Mouse (Mus musculus) liver, embryonic 13.5 days (tissue): ENCODE data around the gene Bfar. TPM values are rescaled to one million over a fixed set of nuclear protein-coding genes. Genes with fewer than 3 reads are reported as not detected.
"Not testable (repeated sequence)": the region's sequence is repeated elsewhere in the genome, so short reads cannot be mapped to it uniquely, and the experiment has no call there.

Experiments used
- ATAC-seq: fragments of 200-750 bp; cut with Nextera tagmentation; 2 replicates; pipeline ENCODE4 v1.8.0; 2017; ENCODE audit warnings: low read depth, mild to moderate bottlenecking, moderate number of reproducible peaks, moderate library complexity
- DNase-seq: peaks from one replicate; pipeline ENCODE4 v3.0.0; 2022
- H3K27ac ChIP-seq: fragments of 300-500 bp; sonication (generic); 2 replicates; pipeline ENCODE4 v1.5.1; 2015; ENCODE audit warnings: moderate library complexity, mild to moderate bottlenecking, inconsistent platforms
- H3K27me3 ChIP-seq: fragments of 300-500 bp; sonication (generic); 2 replicates; pipeline ENCODE4 v1.6.1; 2015; ENCODE audit warnings: mild to moderate bottlenecking, inconsistent platforms
- H3K36me3 ChIP-seq: fragments of 300-500 bp; sonication (generic); 2 replicates; pipeline ENCODE4 v1.6.1; 2015; ENCODE audit warnings: mild to moderate bottlenecking, inconsistent platforms
- H3K4me1 ChIP-seq: fragments of 300-500 bp; sonication (generic); replicated peaks from 2 replicates; pipeline ENCODE4 v1.6.1; 2015; ENCODE audit warnings: inconsistent platforms
- H3K4me2 ChIP-seq: fragments of 300-500 bp; sonication (generic); 2 replicates; pipeline ENCODE4 v1.6.1; 2015; ENCODE audit warnings: inconsistent platforms, mild to moderate bottlenecking, moderate library complexity
- H3K4me3 ChIP-seq: fragments of 300-500 bp; sonication (generic); replicated peaks from 2 replicates; pipeline ENCODE4 v1.5.1; 2015; ENCODE audit warnings: mild to moderate bottlenecking, inconsistent platforms
- H3K9ac ChIP-seq: fragments of 300-500 bp; sonication (generic); 2 replicates; pipeline ENCODE4 v1.6.1; 2015; ENCODE audit warnings: mild to moderate bottlenecking, inconsistent platforms
- H3K9me3 ChIP-seq: fragments of 300-500 bp; sonication (generic); replicated peaks from 2 replicates; pipeline ENCODE4 v1.6.1; 2016; ENCODE audit warnings: inconsistent platforms
- WGBS: fragments of 180-500 bp; shearing (Covaris S2); methylation state at CpG from one replicate; pipeline ENCODE4 v1.1.7; 2015; ENCODE audit not compliant: insufficient replicate concordance; 5-methylcytosine and 5-hydroxymethylcytosine counted together
- polyA plus RNA-seq: library from polyadenylated mRNA; unstranded; fragments of >200 nt; fragmentation: Nextera tagmentation; extraction: Ambion mirVana; gene quantifications from 2 replicates; pipeline ENCODE4 v1.2.1, GENCODE M21; 2015

The Bfar gene
- polyA plus RNA-seq, 1 experiment from 2014 or later: 14.1 TPM

DNA sequence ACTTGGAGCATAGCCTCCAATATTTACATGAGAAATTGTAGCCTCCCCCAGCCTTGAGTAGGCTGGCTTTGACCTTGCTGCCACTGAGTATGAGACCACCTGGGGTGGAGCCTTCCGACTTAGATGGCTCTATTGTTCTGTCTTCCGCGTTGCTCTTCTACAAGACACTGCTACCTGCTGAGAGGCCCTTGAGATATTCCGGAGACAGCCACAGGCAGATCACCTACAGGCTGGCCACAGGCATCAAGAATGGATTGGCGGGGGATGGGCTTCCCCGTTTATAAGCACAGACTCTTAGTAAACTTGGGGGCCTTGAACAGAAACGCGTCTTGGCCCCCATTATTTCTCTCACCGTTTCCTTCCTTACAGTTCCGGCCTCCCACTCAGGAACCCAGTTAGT is 77.2 kb downstream of the Bfar start:
- not testable (repeated sequence) for H3K36me3 ChIP-seq, ATAC-seq, H3K27me3 ChIP-seq, H3K9ac ChIP-seq, H3K4me1 ChIP-seq, H3K9me3 ChIP-seq, H3K27ac ChIP-seq, H3K4me3 ChIP-seq, H3K4me2 ChIP-seq, DNase-seq
- 34% methylated on average over 10 of the region's 10 CpGs for WGBS

- no peaks in the 10 kb centered on the region for H3K36me3 ChIP-seq
- ATAC-seq (no peak), DNase-seq (no peak)
- no peak overlapping the region for H3K9ac ChIP-seq
- peaks cover 4% of the 10 kb centered on the region; the same call in 1 of the 2 replicates for H3K27me3 ChIP-seq
- no peak overlapping the region for H3K27ac ChIP-seq
- no peak overlapping the region for H3K4me3 ChIP-seq
- no peaks in the 10 kb centered on the region for H3K9me3 ChIP-seq
- no peak overlapping the region for H3K4me2 ChIP-seq
- H3K4me1 ChIP-seq: no peaks in the 10 kb centered on the region; the same call in 1 of the 2 replicates
- WGBS: 50% methylated on average over 5 of the region's 5 CpGs
These were observed 77.6 kb downstream of the Bfar start for GRCm38 (mm10) chr16:13749306-13749705.

DNA sequence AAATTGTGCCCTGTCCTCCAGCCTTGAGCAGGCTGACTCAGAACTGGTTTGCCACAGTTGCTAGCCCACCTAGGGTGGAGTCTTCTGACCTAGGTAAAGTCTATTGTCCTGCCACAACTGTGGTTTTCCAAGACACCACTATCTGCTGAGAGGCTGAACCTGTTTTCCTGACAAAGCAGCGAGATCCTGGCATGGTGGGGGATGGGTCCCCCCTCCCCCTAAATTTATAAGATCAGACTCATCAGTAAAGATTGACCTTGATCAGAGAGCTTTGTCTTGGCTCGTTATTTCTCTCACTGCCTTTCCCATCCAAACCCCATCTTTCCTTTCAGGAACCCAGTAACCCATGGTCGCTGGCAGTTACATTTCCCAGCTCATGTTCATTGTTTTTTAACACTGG is 78.3 kb downstream of the Bfar start:
- H3K9ac ChIP-seq: no peak overlapping the region
- no peak overlapping the region for H3K27ac ChIP-seq
- H3K4me2 ChIP-seq: no peak overlapping the region
- H3K9me3 ChIP-seq: no peaks in the 10 kb centered on the region
- H3K4me1 ChIP-seq: peaks cover 3% of the 10 kb centered on the region
- 43% methylated on average over 3 of the region's 3 CpGs for WGBS
- peaks cover 7% of the 10 kb centered on the region for H3K27me3 ChIP-seq
- no peak overlapping the region for H3K4me3 ChIP-seq
- DNase-seq (no peak), ATAC-seq (no peak)
- H3K36me3 ChIP-seq: no peaks in the 10 kb centered on the region

DNA sequence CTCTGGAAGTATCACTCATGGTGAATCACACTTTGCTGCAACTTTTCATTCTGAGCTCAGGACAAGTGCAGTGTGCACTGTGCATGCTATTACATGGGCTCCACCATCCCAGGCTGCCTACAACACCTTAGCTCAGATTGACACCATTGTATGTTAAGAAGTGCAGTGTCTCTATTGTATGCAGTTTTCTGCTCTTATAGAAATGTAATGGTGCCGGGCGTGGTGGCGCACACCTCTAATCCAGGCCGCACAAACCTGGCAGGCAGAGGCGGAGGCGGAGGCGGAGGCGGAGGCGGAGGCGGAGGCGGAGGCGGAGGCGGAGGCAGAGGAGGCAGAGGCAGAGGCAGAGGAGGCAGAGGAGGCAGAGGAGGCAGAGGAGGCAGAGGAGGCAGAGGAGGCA is 79.0 kb downstream of the Bfar start:
- Histone ChIP-seq H3K4me1 (peaks cover 5% of the 10 kb centered on the region), H3K9ac (no peak overlapping the region), H3K27me3 (peaks cover 9% of the 10 kb centered on the region), H3K9me3 (no peaks in the 10 kb centered on the region), H3K27ac (no peak overlapping the region), H3K4me2 (no peak overlapping the region), H3K36me3 (no peaks in the 10 kb centered on the region), H3K4me3 (no peak overlapping the region)
- 81% methylated on average over 13 of the region's 13 CpGs for WGBS
- DNase-seq (no peak), ATAC-seq (no peak)

Other genes starting within 250 kb of the Bfar start
- gene Parn, start 3.7 kb upstream of the Bfar start, polyA plus RNA-seq: 21.5 and 24.9 TPM in 2 replicates
- gene 3110001I22Rik, start 71 bp downstream of the Bfar start, polyA plus RNA-seq: 3.0 and 3.1 TPM in 2 replicates
- gene Pla2g10, start 59.1 kb downstream of the Bfar start, polyA plus RNA-seq: 0.24 TPM in 1 of 2 replicates, not detected in the other
- gene Rrn3, start 108.8 kb downstream of the Bfar start, polyA plus RNA-seq: 34.9 and 41.0 TPM in 2 replicates
- 44.7 and 45.3 TPM in 2 replicates for gene Ntan1, start 147.0 kb downstream of the Bfar start, polyA plus RNA-seq
- 24.2 and 28.0 TPM in 2 replicates for gene Pdxdc1, start 231.3 kb downstream of the Bfar start, polyA plus RNA-seq
- 1.1 and 1.4 TPM in 2 replicates for gene Mpv17l, start 231.3 kb downstream of the Bfar start, polyA plus RNA-seq